Mouse (Mus musculus) kidney, adult 11 months (tissue): ENCODE data around the gene Dnase1.
"Not testable (repeated sequence)": the region's sequence is repeated elsewhere in the genome, so short reads cannot be mapped to it uniquely, and the experiment has no call there.

ENCODE experiments used
- DNase-seq: peaks from one replicate; pipeline ENCODE4 v3.0.0; 2022

Gene Dnase1

GRCm38 (mm10) chr16:4045524-4045923, 8.8 kb downstream of the Dnase1 start:
- DNase-seq, result peak; percentile 44

- DNase-seq, result peak; percentile 47
These were observed 15.9 kb downstream of the Dnase1 start for GRCm38 (mm10) chr16:4052601-4053000.

GRCm38 (mm10) chr16:4053811-4054210, 17.1 kb downstream of the Dnase1 start:
- DNase-seq, result no peak

GRCm38 (mm10) chr16:4064945-4065344, 28.2 kb downstream of the Dnase1 start:
- no peak for DNase-seq

GRCm38 (mm10) chr16:4068588-4068987, 31.8 kb downstream of the Dnase1 start:
- peak; percentile 33 for DNase-seq

GRCm38 (mm10) chr16:4074297-4074696, 37.6 kb downstream of the Dnase1 start:
- no peak for DNase-seq

GRCm38 (mm10) chr16:4074836-4075235, 38.1 kb downstream of the Dnase1 start:
- DNase-seq, result no peak

GRCm38 (mm10) chr16:4077384-4078061, 40.8 kb downstream of the Dnase1 start, which contains the start of gene Trap1:
Gene Trap1, minus strand, starts transcription at chr16:4077827.
- peak; percentile 92 for DNase-seq

GRCm38 (mm10) chr16:4078302-4078701, 41.6 kb downstream of the Dnase1 start:
- not testable (repeated sequence) for DNase-seq

GRCm38 (mm10) chr16:4079656-4080055, 42.9 kb downstream of the Dnase1 start:
- no peak for DNase-seq

- DNase-seq, result not testable (repeated sequence)
These were observed 43.7 kb downstream of the Dnase1 start for GRCm38 (mm10) chr16:4080419-4080818.

- DNase-seq, result no peak
These were observed 48.3 kb downstream of the Dnase1 start for GRCm38 (mm10) chr16:4085051-4085450.

- DNase-seq, result no peak
These were observed 49.2 kb downstream of the Dnase1 start for GRCm38 (mm10) chr16:4085851-4086387.

- no peak for DNase-seq
These were observed 50.6 kb downstream of the Dnase1 start for GRCm38 (mm10) chr16:4087214-4087913.
